Mouse (Mus musculus) bone marrow, adult 2 months (tissue): ENCODE measurements around the gene D430042O09Rik.

Experiments
- CTCF ChIP-seq: fragments of 200-500 bp; IDR thresholded peaks from 2 replicates; pipeline ENCODE4 v1.5.1; 2011; ENCODE audit warnings: low read length, control low read depth; ENCODE audit not compliant: control insufficient read depth, insufficient read depth
- POLR2A ChIP-seq: fragments of 200-500 bp; IDR thresholded peaks from 2 replicates; pipeline ENCODE4 v1.6.1; 2011; ENCODE audit warnings: low read depth, mild to moderate bottlenecking, control low read depth, low read length, borderline replicate concordance; ENCODE audit not compliant: control insufficient read depth

DNA sequence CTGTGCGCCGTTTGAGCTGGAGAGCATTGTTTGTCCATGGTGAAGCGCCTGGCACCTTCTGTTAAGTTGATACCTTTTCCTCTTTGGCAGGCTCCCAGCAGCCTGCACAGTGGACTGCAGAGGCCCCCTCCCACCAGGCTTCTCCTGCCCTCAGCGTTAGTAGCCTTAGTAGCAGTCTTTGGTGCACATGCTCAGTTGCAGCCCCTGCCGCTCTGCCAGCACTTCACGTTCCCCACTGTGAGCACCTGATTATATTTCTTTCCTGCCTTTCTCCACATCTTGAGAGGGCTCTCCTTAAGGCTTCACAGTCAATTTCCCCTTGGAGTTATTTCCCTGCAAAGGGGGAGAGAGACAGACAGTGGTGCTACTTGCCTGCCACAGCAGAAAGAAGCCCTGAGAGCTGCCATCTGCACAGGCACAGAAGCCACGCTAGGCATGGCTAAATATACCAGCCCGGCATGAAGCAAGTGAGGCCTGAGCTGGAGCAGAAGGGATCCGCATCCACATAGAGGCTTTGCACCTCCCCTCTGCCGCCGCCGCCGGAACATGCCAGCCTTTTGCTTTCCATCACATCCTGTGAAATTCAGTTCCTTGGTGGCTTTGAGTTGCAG lies 65.4 kb downstream of the D430042O09Rik start:
- TF ChIP-seq CTCF (no peak), POLR2A (no peak)
